Mouse (Mus musculus): ENCODE measurements around the gene Cfap97d2. TPM values are rescaled to one million over a fixed set of nuclear protein-coding genes. Genes with fewer than 3 reads are reported as not detected.

Cfap97d2 gene
- polyA plus RNA-seq (2012; rRNA removed), result 0.11 and 0.12 TPM in 2 replicates

DNA sequence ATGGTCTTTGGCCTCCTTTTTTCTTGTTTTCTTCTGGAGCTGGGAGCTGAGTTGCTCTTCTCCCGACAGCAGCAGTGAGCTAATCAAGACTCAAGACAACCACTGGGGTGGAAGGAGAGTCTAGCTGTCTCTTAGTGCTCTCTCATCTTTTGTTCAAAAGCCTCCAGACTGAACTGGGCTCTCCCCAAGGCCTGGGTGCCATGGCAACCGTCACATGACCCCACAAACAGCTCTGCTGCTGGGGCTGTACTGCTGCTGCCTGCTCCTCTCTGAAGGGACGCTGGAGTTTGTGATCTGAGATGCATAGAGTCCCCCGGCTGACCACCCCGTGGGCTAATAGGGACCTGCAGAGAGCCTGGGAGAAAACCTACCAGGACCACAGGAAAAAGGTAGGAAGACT, at the start of gene Cfap97d2:
Cfap97d2 (plus strand) TSS at position 222 of the 400 bp plus-strand sequence.
- Histone ChIP-seq H3K4me1 (ENCODE audit: control insufficient read depth, insufficient read depth, insufficient read length) (peaks cover 2% of the 10 kb centered on the region; the same call in 1 of the 2 replicates), H3K36me3 (ENCODE audit: control insufficient read depth, insufficient read depth, low read length) (no peaks in the 10 kb centered on the region), H3K27me3 (ENCODE audit: control insufficient read depth, insufficient read depth, low read length) (no peaks in the 10 kb centered on the region), H3K27ac (ENCODE audit: insufficient read depth, low read length) (no peak within 1 kb of the TSS), H3K4me3 (ENCODE audit: extremely low read depth, insufficient read depth, insufficient read length) (no peak within 1 kb of the TSS)
- peak; percentile 47 to 51 for DNase-seq (ENCODE audit: low read depth in 1 of 2, low spot score in 2 of 2)
- no peak for TF ChIP-seq CTCF (IDR thresholded peaks at IDR 0.05; ENCODE audit: extremely low read depth, insufficient read depth, insufficient read length, insufficient replicate concordance)
- no peak for TF ChIP-seq POLR2A (IDR thresholded peaks at IDR 0.05; ENCODE audit: low read depth, low read length)
- 44% methylated on average over 5 of the region's 5 CpGs for WGBS

GRCm38 (mm10) chr8:13657479-13657878, 48.2 kb upstream of the Cfap97d2 start:
- DNase-seq (ENCODE audit: low read depth in 1 of 2, low spot score in 2 of 2), result no peak
- Histone ChIP-seq H3K36me3 (ENCODE audit: control insufficient read depth, insufficient read depth, low read length) (peaks cover 6% of the 10 kb centered on the region; the same call in 1 of the 2 replicates), H3K27ac (ENCODE audit: insufficient read depth, low read length) (no peak overlapping the region), H3K27me3 (ENCODE audit: control insufficient read depth, insufficient read depth, low read length) (no peaks in the 10 kb centered on the region), H3K4me3 (ENCODE audit: extremely low read depth, insufficient read depth, insufficient read length) (no peak overlapping the region), H3K4me1 (ENCODE audit: control insufficient read depth, insufficient read depth, insufficient read length) (peaks cover 7% of the 10 kb centered on the region; the same call in 1 of the 2 replicates)
- TF ChIP-seq CTCF (IDR thresholded peaks at IDR 0.05; ENCODE audit: extremely low read depth, insufficient read depth, insufficient read length, insufficient replicate concordance) (no peak), POLR2A (IDR thresholded peaks at IDR 0.05; ENCODE audit: low read depth, low read length) (no peak)
- 88% methylated on average over 12 of the region's 12 CpGs for WGBS

GRCm38 (mm10) chr8:13660323-13660722, 45.4 kb upstream of the Cfap97d2 start:
- 66% methylated on average over 13 of the region's 13 CpGs for WGBS
- no peak overlapping the region for H3K4me3 ChIP-seq (ENCODE audit: extremely low read depth, insufficient read depth, insufficient read length)
- TF ChIP-seq POLR2A (IDR thresholded peaks at IDR 0.05; ENCODE audit: low read depth, low read length) (no peak), CTCF (IDR thresholded peaks at IDR 0.05; ENCODE audit: extremely low read depth, insufficient read depth, insufficient read length, insufficient replicate concordance) (no peak)
- peaks cover 3% of the 10 kb centered on the region for H3K4me1 ChIP-seq (ENCODE audit: control insufficient read depth, insufficient read depth, insufficient read length)
- peaks cover 4% of the 10 kb centered on the region; the same call in 1 of the 2 replicates for H3K36me3 ChIP-seq (ENCODE audit: control insufficient read depth, insufficient read depth, low read length)
- no peaks in the 10 kb centered on the region for H3K27me3 ChIP-seq (ENCODE audit: control insufficient read depth, insufficient read depth, low read length)
- no peak for DNase-seq (ENCODE audit: low read depth in 1 of 2, low spot score in 2 of 2)
- 0 out of 2 replicates have a peak overlapping the region, but pooled peaks have one; percentile 14 for H3K27ac ChIP-seq (ENCODE audit: insufficient read depth, low read length)

GRCm38 (mm10) chr8:13664711-13665210, 40.9 kb upstream of the Cfap97d2 start:
- TF ChIP-seq CTCF (IDR thresholded peaks at IDR 0.05; ENCODE audit: extremely low read depth, insufficient read depth, insufficient read length, insufficient replicate concordance), result no peak
- TF ChIP-seq POLR2A (IDR thresholded peaks at IDR 0.05; ENCODE audit: low read depth, low read length), result no peak
- WGBS, result 95% methylated on average over 6 of the region's 6 CpGs
- Histone ChIP-seq H3K27me3 (ENCODE audit: control insufficient read depth, insufficient read depth, low read length) (no peaks in the 10 kb centered on the region), H3K4me3 (ENCODE audit: extremely low read depth, insufficient read depth, insufficient read length) (no peak overlapping the region), H3K36me3 (ENCODE audit: control insufficient read depth, insufficient read depth, low read length) (peaks cover 6% of the 10 kb centered on the region; the same call in 1 of the 2 replicates), H3K4me1 (ENCODE audit: control insufficient read depth, insufficient read depth, insufficient read length) (peaks cover 6% of the 10 kb centered on the region), H3K27ac (ENCODE audit: insufficient read depth, low read length) (no peak overlapping the region)
- DNase-seq (ENCODE audit: low read depth in 1 of 2, low spot score in 2 of 2), result no peak

DNA sequence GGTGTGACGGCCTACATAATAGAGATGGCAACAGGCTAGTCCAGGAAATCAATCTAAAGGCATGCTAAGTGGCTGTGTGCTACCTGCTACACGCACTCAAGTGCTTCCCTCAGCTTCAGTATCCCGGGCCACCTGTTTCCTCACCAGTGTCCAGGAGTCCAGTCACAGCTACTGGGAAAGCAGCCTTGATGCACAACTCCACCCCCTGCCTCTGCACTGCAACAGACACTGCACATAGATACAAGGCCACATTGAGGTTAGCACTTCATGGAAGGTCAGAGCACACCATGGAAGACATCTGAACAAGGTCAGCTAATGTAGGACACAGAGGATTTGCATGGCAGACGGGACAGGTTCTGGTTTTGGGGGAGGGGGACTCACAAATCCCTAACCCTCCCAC, 40.2 kb upstream of the Cfap97d2 start:
- peaks cover 11% of the 10 kb centered on the region for H3K4me1 ChIP-seq (ENCODE audit: control insufficient read depth, insufficient read depth, insufficient read length)
- no peaks in the 10 kb centered on the region for H3K27me3 ChIP-seq (ENCODE audit: control insufficient read depth, insufficient read depth, low read length)
- 86% methylated on average over 4 of the region's 4 CpGs for WGBS
- H3K27ac ChIP-seq (ENCODE audit: insufficient read depth, low read length), result no peak overlapping the region
- TF ChIP-seq CTCF (IDR thresholded peaks at IDR 0.05; ENCODE audit: extremely low read depth, insufficient read depth, insufficient read length, insufficient replicate concordance), result no peak
- TF ChIP-seq POLR2A (IDR thresholded peaks at IDR 0.05; ENCODE audit: low read depth, low read length), result no peak
- H3K4me3 ChIP-seq (ENCODE audit: extremely low read depth, insufficient read depth, insufficient read length), result no peak overlapping the region
- peaks cover 8% of the 10 kb centered on the region; the same call in 1 of the 2 replicates for H3K36me3 ChIP-seq (ENCODE audit: control insufficient read depth, insufficient read depth, low read length)
- no peak for DNase-seq (ENCODE audit: low read depth in 1 of 2, low spot score in 2 of 2)

GRCm38 (mm10) chr8:13665944-13666343, 39.7 kb upstream of the Cfap97d2 start:
- peaks cover 15% of the 10 kb centered on the region for H3K4me1 ChIP-seq (ENCODE audit: control insufficient read depth, insufficient read depth, insufficient read length)
- 66% methylated on average over 8 of the region's 8 CpGs for WGBS

GRCm38 (mm10) chr8:13667917-13668316, 37.8 kb upstream of the Cfap97d2 start:
- Histone ChIP-seq H3K27ac (ENCODE audit: insufficient read depth, low read length) (peak overlapping the region; percentile 36), H3K4me3 (ENCODE audit: extremely low read depth, insufficient read depth, insufficient read length) (no peak overlapping the region), H3K4me1 (ENCODE audit: control insufficient read depth, insufficient read depth, insufficient read length) (peaks cover 30% of the 10 kb centered on the region), H3K27me3 (ENCODE audit: control insufficient read depth, insufficient read depth, low read length) (no peaks in the 10 kb centered on the region), H3K36me3 (ENCODE audit: control insufficient read depth, insufficient read depth, low read length) (peaks cover 6% of the 10 kb centered on the region; the same call in 1 of the 2 replicates)
- DNase-seq (ENCODE audit: low read depth in 1 of 2, low spot score in 2 of 2), result no peak
- TF ChIP-seq POLR2A (IDR thresholded peaks at IDR 0.05; ENCODE audit: low read depth, low read length) (no peak), CTCF (IDR thresholded peaks at IDR 0.05; ENCODE audit: extremely low read depth, insufficient read depth, insufficient read length, insufficient replicate concordance) (no peak)
- 91% methylated on average over 4 of the region's 4 CpGs for WGBS

More at GRCm38 (mm10) chr8:13665944-13666343, 39.7 kb upstream of the Cfap97d2 start:
- no peak for DNase-seq (ENCODE audit: low read depth in 1 of 2, low spot score in 2 of 2)
- TF ChIP-seq POLR2A (IDR thresholded peaks at IDR 0.05; ENCODE audit: low read depth, low read length) (no peak), CTCF (IDR thresholded peaks at IDR 0.05; ENCODE audit: extremely low read depth, insufficient read depth, insufficient read length, insufficient replicate concordance) (no peak)
- Histone ChIP-seq H3K27me3 (ENCODE audit: control insufficient read depth, insufficient read depth, low read length) (no peaks in the 10 kb centered on the region), H3K4me3 (ENCODE audit: extremely low read depth, insufficient read depth, insufficient read length) (no peak overlapping the region), H3K36me3 (ENCODE audit: control insufficient read depth, insufficient read depth, low read length) (peaks cover 8% of the 10 kb centered on the region; the same call in 1 of the 2 replicates), H3K27ac (ENCODE audit: insufficient read depth, low read length) (no peak overlapping the region)
